Mouse (Mus musculus) gastrocnemius, postnatal 14 days (tissue): ENCODE measurements at regions not wholly inside any gene's neighbourhood (a gene's known extent, or its start where the extent isn't known, plus 50 kb on each side); places are given as distances from the start of the nearest gene placed in this dataset.

ENCODE experiments used
- DNase-seq: peaks from one replicate; pipeline ENCODE4 v3.0.0; 2021; ENCODE audit warnings: mixed read lengths
- intact Hi-C: fragments of 180-260 bp; cut with DNase I; formaldehyde crosslinking; loops from one replicate; pipeline ENCODE4 v1.15.1; 2025; ENCODE audit warnings: low total_unique reads

DNA sequence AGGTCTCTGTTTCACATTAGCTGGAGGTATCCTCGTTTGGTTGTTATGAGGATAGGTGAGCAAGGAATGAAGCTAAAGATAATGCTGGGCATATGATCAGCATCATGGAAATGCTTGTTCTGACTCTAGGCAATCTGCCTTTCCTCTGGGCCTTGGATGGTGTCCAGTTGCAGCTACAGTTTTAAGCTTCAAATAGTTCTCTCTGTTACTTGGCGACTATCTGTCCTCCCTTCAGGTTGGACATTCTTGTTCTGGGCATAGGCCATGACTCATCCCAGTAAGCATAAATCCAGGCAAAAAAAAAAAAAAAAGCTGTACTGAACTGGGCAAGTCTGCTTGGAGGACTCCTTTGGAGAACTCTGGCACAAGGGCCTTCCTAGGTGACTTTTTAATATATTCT, 776.9 kb downstream of the Kcnma1 start:
- intact Hi-C loops: no loop called here
- DNase-seq: no peak

DNA sequence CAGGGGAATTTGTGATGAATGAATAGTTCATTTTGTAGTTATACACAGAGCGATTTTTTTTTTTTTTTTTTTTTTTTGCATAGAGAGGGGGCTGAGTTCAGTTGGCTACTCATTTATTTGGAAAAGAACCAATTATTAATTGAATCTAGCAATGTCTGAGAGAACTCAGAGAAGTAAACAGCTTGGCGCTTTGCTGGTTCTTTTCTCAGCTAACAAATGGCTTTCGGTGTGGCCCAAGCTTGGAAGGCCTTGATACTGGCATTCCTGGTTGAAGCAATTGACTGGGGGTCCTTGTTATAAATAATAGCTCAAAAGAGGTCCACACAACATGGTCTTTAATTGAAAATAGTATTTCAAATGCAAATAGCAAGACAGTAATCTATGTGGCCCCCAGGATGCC, 815.6 kb downstream of the Kcnma1 start:
- DNase-seq: no peak
- intact Hi-C loops: no loop called here

DNA sequence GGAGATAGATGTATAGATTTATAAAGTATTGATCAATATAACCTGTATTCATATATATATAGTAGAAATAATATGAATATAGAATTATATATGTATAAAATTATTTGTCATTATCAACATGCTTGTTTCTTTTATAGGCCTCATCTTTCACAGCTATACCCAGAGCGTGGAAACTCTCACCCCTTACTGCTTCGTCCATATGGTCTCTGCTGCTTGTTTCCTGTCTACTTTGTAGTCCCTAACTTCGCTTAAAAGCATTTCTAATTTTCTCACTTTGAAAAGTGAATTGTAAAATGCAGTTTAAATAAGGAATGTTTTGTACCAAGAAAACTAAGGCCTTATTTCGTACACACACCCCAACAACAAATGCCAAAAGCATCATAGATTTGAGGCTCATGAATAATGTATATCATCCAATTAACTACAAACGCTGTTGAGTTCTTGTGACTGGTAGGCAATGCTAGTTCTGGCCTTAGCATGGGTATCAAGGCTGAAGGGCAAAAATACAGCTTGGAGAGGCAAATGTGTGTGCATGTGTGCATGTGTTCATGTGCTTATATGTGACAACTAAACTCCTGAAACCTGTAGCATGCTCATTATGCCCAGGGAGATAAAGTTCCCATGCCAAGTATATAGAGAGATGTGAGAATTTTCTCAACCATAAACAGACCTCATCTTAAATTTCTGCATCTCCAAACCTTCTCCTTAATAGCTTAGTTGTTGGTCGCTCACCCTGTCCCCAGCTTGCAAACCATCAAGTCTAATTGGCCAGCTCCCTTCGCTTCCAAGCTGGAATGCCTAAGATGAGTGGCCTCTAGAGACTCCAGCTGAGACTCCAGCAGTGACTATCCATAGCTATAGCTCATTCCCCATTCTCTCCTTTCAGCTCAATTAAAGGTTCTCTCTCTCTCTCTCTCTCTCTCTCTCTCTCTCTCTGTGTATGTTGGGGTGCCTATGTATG, 819.4 kb downstream of the Kcnma1 start:
- intact Hi-C loops: no loop called here
- no peak for DNase-seq

DNA sequence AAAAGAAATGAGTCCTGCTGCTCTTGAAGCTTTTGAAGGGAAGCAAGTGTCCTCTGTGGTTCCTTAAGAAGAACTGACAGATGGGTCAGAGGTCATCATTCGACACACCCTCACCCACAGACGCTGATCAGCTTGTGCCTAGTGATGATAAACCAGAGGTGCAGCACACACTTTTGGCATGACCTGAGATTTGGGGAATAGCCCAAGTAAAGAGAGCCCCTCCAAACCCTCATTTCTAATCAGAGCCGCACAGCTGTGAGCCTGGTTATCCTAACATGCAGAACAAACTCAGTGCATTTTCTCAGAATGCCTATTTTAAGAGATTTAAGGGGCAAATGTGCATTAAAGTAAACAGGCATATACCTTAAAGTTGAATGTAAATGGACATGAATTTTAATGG, 821.7 kb downstream of the Kcnma1 start:
- no peak for DNase-seq
- intact Hi-C loops: no loop called here

DNA sequence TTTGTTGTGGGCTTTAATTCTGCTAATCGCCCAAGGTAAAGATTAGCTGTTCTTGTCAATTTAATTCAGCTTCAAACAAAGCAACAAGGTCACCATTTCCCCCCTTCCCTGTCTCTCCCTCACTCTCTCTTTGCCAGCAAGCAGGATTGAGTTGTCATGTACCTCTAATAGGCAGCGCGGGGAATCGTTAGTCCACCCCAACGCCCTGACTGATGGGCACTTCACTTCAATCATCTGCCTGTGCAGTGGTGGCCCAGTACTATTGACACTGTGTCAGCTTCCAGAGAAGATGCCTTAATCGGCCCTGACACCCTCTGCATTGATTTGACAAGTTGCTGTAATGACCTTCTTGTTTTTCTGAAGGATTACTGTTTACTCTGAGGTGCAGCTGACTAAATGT, 828.9 kb downstream of the Kcnma1 start:
- no peak for DNase-seq
- intact Hi-C loops: no loop called here

DNA sequence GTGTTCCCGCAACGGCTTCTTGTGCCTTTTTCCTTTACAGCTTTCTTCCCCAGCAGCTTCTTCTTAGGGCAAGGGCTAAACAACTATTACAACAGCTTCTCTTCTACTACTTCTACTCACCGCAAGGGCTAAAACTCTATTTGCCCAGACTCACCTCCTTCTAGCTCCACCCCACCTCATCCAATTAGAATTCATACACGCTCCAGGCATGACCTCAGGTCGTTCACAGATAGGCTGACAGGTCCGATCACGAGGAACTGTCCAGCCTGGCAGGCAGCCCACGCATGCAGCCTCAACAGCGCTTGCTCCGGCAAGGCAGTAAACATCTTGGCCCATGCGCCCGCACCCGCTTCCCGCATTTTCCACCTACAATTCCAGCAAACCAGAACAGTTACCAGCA, 844.9 kb downstream of the Kcnma1 start:
- no peak for DNase-seq
- intact Hi-C loops: no loop called here

DNA sequence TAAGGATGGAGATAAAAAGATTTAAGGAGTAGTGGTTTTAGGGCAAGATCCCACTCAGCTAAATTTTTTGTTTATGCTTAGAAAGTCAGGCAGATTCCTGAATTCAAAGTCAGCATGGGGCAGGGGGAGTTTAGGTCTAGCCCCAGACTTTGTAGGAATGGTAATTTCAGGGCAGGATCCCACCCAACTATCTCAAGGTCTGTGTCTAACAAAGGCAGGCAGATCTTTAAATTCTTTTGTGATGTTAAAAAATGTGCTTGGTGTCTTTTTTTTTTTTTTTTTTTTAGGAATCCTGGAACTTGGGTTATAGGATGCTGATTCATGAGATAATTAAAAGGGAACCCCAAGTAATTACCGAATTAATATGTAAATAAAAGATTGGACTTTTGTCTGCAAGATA, 853.7 kb downstream of the Kcnma1 start:
- DNase-seq: no peak
- intact Hi-C loops: no loop called here

DNA sequence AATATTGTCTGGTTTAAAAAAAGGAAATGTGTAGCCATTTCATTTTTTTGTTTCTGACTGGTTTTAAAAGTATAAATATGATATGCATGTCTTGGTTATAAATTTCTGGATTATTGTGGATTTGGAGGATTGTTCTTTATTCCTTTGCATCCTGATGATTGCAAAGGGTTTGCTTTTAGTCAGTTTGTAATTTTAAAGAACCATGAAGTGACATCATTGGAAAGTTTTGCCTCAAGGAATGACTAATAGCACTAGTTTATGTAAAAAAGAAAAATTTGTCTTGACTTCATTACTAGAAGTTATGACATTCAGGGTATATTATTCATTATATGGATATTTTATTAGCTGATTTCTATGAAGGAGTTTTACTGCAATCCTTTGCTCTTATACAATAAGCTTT, 863.9 kb downstream of the Kcnma1 start:
- DNase-seq: no peak
- intact Hi-C loops: no loop called here

DNA sequence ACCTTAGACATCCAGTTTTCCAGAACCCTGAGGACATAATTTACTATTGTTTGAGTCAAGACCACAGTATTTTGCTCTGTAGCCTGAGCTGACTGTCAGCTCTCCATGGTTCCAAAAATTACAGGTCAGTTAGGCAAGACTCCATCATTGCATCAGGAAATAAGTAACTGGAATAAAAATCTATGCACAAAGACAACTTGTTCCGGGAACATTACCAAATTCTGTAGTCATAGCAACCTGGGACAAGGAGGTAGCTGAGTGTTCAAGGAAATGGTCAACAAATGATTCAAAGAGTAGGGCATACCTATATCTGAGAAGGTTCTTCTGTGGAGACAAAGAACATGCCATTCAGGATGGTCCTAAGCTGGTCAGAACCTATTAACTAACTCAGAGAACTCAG, 867.3 kb downstream of the Kcnma1 start:
- no peak for DNase-seq
- intact Hi-C loops: no loop called here

DNA sequence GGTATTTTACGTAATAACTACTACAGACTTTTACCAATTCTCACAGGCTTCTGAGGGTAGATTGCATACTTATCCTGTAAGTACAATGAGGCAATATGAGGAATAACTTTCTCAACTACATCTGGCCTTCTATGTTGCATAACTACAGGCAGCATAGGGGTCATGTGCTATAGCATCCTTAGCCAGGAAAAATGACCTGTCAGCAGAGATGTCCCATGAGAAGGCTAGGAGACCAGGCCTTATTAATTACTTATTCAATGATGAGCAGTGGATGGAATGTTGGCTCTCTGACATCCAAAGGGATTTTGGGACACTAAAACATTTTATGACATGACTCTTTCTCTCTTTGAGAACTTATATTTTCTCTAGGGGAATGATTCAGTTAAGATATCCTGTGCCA, 873.9 kb downstream of the Kcnma1 start:
- intact Hi-C loops: no loop called here
- DNase-seq: no peak

DNA sequence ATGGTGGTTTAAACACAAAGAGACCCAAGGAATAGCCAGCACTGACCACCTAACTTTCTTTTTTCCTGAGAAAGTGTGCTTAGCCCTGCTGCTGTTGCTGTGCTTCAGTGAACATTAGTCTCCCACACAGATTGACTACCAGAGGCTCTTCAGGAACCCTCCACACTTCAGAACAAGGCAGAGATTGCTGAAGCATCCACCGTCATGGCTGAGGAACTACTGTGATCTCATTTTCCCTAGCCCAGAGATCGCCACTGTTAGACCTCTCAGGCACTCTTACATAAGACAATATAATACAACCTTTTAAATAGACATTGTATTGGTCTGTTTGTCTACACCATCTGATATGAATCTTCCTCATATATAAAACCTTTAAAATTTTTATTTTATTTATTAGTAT, 879.6 kb downstream of the Kcnma1 start:
- intact Hi-C loops: no loop called here
- DNase-seq: no peak

DNA sequence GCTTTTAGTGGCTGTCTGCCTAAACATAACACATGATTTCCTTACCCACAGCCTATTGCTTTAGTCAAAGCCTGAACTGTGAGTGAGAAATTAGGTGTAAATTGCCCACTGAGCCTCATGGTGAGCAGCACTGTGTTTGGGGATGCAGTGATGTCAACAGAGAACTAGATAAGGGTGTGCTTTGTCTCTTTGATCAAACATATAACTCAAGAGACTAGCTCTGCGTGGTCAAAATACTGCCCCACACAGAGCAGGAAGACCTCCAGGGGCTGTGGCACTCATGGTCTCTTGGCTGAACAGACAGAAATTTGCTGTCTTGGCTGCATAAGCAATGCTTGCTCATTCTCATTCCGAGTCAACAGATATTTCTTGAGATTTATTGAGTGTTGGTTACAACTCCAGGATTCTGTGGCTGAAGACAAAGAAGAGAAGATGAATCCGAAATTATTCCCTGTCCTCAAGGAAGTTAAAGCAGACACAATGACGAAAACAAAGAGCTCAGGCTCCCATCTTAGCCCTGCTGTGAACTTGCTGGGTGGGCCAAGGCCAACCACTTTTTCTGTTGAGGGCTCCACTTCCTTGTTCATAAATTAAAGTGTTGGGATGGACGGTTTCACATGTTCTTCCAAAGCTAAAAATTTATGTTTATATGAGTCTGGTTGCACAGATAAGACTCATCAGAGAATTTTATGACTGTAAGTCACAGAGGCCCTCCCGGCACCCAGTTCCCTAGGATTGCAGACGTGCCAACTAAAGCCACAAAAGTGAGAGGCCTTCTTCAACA, 882.4 kb downstream of the Kcnma1 start:
- peak; percentile 12 for DNase-seq

DNA sequence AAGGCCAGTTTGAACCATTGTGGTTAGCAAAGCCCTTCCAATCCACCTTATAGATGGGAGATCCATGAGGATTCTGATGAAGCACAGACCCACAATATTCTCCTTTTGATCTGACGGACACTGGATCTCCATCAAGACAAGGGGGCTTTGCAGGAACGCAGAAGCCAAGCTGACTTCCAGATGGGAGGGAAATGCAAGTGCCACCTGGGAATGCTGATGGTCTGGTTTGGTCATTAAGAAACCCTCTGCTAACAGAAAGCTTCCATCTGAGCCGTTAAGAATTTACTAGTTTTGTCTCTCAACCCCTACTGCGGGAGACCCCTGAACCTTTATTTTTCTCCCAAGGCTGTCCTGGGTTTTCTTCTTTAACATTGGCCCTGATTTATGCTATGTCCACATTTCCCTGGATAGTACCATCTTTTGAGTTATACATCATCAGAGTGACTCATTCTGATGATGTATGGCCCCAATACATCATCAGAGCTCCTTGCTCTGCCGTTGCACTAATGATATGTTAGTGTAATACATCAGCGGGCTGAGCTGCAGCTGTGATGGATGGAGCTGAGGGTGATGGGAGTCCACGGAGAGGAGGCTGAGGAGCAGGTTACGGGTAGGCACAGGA, 898.3 kb downstream of the Kcnma1 start:
- DNase-seq: no peak

More for the DNA sequence above, 882.4 kb downstream of the Kcnma1 start:
- intact Hi-C loops: no loop called here

DNA sequence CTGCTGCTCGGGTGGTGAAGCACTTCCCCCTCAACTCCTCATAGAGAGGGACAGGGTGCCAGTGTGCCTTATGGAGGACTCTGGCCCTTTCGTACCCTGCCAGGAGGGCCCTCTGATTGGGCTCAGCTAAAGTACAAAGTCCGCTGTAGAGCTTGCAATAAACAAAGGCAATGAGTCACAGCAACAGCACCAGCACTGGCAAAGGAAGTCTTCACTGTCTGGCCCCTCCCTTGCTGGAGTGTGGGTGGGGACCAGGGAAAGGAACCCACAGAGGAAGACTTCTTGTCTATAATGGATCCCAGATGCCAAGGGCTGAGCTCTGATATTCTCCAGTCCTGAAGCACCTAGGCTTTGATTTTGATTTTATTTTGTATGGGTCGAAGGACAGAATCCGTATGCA, 899.4 kb downstream of the Kcnma1 start:
- peak; percentile 18 for DNase-seq
- intact Hi-C loops: no loop called here

More for the DNA sequence above, 898.3 kb downstream of the Kcnma1 start:
- intact Hi-C loops: no loop called here

DNA sequence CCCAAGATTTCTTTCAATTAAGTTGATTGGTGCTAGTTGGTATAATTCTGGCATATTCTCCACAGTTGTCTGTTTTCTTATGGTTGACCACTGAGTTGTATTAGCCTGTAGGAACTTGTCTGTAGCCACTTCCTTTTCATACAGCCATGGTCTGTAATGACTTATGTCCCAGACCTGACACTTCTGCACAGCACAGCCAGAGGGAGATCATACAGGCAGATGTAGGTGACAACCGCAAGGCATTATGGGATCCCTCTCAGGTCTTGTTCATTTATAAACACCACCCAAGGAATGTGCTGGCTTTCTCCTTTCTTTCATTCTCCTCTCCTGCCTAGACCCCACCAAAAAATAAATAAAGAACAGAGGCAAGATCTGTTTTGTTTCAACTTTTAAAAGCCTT, 899.8 kb downstream of the Kcnma1 start:
- intact Hi-C loops: no loop called here
- DNase-seq: no peak

DNA sequence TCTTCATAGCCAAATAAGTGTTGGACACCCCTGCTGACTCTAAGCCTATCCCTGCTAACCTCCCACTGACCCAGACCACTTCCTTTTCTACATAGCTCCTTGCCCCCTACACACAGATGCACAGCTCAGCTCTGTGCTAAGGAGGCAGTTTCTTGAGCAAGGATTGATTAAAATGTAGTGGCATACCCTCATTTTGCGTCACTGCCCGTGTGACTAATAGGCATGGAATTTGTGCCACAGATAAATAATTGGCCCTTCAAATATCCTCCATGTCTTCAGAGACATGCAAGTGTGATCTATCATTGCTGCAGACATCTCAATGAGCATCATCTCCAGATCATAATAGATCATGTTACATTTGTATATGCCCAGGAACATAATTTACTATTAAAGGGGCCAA, 901.9 kb downstream of the Kcnma1 start:
- no peak for DNase-seq
- intact Hi-C loops: no loop called here

DNA sequence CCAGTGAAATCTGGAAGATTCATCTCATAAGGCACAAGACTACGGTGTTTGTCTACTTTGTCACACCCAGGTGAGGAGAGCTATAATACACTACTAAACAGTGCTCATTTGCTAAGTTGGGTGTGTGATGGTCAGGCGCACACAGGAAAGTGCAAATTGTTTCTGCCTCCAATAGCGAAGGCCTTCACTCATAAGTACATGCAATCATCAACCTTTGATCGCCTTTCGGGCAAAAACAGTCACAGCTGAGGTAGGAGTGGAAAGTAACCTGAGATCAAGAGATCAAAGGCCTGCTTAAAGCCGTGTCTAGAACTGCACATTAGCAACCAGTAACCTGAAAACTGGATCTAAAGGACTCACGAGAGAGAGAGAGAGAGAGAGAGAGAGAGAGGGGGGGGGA, 905.7 kb downstream of the Kcnma1 start:
- no peak for DNase-seq
- intact Hi-C loops: no loop called here

DNA sequence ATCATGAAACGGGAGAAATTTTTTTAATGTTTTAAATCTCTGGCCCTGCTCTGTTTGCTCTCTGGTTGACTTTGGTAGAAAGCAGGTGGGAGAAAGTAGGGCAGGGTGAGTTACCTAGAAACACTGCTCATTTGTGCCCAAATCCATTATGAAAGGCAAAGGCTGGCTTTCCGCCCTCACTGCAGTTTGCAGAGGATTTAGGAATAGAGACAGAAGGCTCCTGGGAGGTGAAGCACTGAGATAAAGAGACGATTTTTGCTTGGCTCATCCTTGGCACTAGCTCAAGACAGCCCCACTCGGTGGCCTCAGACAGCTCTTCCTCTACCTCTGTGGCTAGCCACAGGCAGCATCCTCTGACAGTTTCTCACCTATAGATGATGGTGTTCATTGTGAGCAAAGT, 906.8 kb downstream of the Kcnma1 start:
- no peak for DNase-seq
- intact Hi-C loops: no loop called here
